Mouse (Mus musculus): ENCODE results near the gene Vmn1r192.
"Not testable (repeated sequence)": the region's sequence is repeated elsewhere in the genome, so short reads cannot be mapped to it uniquely, and the experiment has no call there.

Vmn1r192 gene

GRCm38 (mm10) chr13:22191041-22191440 lies at the start of gene Vmn1r192:
TSS of gene Vmn1r192 (minus strand) at chr13:22191141.
- DNase-seq, result no peak

- not testable (repeated sequence) for DNase-seq
These were observed 32.1 kb upstream of the Vmn1r192 start, which contains the start of gene Vmn1r193 for GRCm38 (mm10) chr13:22223060-22223459. TSS of gene Vmn1r193 (minus strand) at chr13:22223160.

GRCm38 (mm10) chr13:22192756-22193155 lies 1.8 kb upstream of the Vmn1r192 start:
- not testable (repeated sequence) for DNase-seq

- DNase-seq, result no peak
These were observed 556 bp downstream of the Vmn1r192 start for GRCm38 (mm10) chr13:22190385-22190784.

GRCm38 (mm10) chr13:22189313-22189712 lies 1.6 kb downstream of the Vmn1r192 start:
- no peak for DNase-seq

DNA sequence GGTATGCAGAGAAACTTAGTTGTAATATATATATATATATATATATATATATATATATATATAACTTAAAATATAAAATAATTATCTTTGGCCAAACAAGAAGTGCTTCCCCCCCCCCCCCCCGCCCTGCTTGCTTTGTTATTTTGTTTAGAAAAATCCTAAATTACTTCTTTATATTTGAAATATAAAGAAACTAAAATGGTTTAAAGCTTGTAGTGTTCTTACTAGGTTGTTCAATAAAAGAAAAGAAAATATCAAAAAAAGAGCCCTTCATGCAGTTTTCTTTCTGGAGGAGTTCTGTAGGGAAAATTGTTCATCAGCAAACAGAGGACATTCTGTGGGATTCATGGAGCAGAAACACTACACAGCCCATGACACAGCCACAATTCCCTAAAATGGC lies 7.1 kb downstream of the Vmn1r192 start, which contains the start of gene Vmn1r191:
TSS of gene Vmn1r191 (minus strand) at position 101 of the 400 bp plus-strand sequence.
- DNase-seq, result no peak

DNA sequence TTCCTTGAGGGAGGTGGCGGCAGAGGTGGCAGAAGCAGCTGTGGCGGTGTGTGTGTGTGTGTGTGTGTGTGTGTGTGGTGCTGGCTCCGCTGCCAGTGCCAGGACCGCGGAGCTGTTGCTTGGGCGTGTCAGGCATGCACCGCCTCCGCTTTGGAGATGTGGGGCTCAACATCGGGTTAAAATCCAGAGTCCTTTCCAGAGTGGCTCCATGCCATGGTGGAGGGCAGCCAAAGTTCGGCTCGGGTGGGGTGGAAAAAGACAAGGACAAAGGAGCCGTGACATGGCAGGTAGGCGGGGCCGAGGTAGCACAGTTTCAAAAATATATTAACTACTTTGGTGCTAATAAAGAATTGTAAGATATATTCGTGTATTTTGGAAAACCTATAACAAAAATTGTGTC lies 22.5 kb downstream of the Vmn1r192 start:
- DNase-seq, result no peak

DNA sequence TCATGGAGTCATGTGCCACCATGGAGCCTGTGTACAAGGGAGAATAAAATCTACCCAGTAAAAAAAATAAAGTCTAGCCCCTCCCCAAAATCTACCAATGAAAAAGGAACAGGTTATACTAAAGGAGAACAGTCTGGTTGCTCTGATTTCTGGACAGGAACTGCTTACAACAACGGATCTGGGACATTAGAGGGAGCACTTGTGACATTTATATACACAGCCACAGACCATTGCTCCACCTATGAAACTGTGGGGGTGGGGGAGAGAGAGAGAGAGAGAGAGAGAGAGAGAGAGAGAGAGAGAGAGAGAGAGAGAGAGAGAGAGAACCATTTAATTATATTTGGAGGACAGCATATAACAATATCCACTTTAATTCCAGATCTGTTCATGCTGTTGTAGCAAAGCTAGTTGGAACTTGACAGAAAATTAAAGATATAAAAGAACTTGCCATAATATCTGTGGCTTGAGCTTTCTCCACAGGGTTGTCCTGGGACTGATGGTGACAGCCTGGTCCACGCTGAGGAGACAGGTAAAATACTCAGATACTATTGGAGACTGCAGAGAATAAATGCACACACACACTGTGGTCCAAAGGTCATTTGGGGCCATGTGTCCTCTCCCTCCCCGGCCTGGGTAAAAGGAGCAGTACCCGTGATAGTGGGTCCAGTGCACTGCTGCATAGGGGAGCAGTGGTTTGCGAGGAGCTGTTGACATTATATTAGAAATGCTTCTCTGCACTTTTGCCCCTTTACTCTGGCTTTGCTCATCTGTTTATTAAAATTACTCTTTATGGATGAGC lies 54.2 kb downstream of the Vmn1r192 start:
- not testable (repeated sequence) for DNase-seq

Measured in spleen, adult 18-20 months (tissue).